Mouse (Mus musculus): Measurements from ENCODE around the gene Cux1.
A peak's percentile ranks its signal among the peaks of the same experiment; 100 is the strongest.

The Cux1 gene

DNA sequence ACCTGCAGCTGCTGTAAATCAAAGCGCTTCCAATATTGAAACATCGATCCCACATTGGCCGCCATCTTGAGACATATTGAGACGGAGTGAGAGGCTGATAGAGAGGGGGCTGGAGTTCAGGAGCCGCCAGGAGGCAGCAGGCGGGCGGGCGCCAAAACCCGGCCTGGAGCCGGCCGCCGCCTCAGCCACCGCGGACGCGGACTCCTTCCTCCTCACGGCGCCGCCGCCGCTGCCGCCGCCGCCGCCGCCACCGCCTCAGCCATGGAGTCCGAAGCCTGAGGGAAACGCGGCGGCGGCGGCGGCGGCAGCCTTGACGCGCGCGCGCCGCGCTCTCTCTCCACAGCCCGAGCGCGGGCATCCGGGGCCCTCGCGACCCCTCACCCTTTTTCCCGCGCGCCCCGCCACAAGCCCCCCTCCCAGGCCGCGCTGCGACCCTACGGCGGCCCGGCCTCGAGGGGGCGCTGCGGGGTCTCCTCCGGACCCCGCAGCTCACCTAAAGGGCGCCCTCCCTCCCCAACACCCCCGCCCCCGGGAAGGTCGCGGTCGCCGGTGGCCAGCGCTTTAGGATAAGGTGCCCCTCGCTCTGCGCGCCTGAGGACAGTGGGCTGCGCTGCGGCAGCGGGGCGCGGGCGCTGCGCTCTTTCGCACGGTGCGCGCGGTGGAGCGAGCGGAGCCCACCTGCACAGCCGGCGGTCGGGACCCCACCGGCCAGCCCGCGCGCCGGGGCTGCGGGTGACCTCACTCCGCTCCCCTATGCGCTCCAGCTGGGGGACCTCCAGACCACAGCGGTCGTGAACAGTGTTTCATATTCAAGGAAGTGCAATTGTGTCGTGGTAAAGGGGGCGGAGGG, at the start of gene Cux1:
Gene Cux1, minus strand, starts transcription at position 315 of the 850 bp plus-strand sequence.
- DNase-seq (ENCODE audit: low read depth in 1 of 2, low spot score in 2 of 2) = peak; percentile 57 to 71

GRCm38 (mm10) chr5:136612391-136612790, 45.1 kb upstream of the Cux1 start:
- no peak for DNase-seq (ENCODE audit: low read depth in 1 of 2, low spot score in 2 of 2)

- DNase-seq (ENCODE audit: low read depth in 1 of 2, low spot score in 2 of 2) = no peak
These were observed 41.6 kb upstream of the Cux1 start for GRCm38 (mm10) chr5:136608814-136609434.

GRCm38 (mm10) chr5:136605144-136605543, 37.9 kb upstream of the Cux1 start:
- DNase-seq (ENCODE audit: low read depth in 1 of 2, low spot score in 2 of 2) = no peak

- no peak for DNase-seq (ENCODE audit: low read depth in 1 of 2, low spot score in 2 of 2)
These were observed 36.1 kb upstream of the Cux1 start for GRCm38 (mm10) chr5:136603176-136603964.

- DNase-seq (ENCODE audit: low read depth in 1 of 2, low spot score in 2 of 2) = no peak
These were observed 33.2 kb upstream of the Cux1 start for GRCm38 (mm10) chr5:136600511-136600910.

DNA sequence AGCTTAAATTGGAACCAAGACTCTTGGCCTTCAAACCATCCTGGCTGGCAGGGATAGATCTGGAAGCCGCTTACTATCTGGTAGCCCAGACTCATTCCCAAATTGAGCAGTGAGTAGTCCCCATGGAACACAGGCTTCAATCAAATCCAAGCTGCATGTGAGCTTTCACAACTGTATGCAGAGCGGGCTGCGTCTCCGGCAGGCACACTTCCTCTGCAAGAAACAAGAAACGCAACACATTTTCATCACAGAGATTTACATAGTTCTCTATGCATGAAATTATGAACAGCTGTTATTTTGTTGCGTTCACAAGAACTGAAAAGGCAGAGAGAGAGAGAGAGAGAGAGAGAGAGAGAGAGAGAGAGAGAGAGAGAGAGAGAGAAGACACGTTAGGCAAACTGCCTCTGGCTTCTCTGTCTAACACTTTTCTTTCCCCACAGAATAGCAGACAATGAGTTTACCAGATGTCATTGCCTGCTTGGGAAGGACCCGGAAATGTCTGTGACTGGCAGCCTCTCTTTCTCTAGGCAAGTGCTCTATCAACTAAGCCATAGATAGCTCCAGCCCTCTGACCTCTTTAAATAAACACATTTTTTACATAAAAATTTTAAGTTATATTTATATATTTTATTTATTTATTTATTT, 27.7 kb upstream of the Cux1 start:
- no peak for DNase-seq (ENCODE audit: low read depth in 1 of 2, low spot score in 2 of 2)

- no peak for DNase-seq (ENCODE audit: low read depth in 1 of 2, low spot score in 2 of 2)
These were observed 24.7 kb upstream of the Cux1 start for GRCm38 (mm10) chr5:136591816-136592499.

DNA sequence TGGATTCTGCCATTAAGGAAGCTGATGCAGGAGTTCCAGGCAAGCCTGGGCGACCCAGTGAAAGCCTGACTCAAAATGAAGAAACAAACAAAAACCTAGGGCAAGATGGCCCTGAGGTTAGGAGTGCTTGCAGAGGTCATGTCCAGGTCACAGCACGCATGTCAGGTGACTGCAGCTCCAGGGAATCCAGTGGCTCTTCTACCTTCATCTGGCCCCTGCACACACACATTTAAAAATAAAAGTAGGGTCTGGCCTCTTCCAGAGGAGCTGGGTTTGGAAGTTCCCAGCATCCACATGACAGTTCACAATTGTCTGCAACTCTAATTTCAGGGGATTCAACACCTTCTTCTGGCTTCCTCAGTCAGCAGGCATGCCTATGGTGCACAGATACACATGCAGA, 21.7 kb upstream of the Cux1 start:
- no peak for DNase-seq (ENCODE audit: low read depth in 1 of 2, low spot score in 2 of 2)

DNA sequence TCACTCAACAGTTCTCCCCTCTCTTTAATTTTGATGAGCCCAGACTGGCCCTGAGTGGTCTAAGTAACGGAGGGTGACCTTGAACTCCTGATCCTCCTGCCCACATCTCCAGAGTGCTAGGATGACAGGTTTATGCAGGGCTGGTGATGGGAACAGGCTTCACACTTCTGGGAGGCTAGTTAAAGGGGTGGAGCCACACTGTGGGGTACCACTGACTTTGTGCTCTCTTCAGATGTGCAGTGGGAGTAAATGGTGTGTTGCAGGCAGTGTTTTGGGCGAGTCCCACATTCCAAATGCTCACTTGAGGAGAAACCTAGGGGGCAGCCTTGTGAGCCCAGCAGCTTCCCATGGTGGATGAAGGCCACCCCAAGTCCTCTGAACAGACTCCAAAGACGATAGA, 21.2 kb upstream of the Cux1 start:
- DNase-seq (ENCODE audit: low read depth in 1 of 2, low spot score in 2 of 2) = no peak

DNA sequence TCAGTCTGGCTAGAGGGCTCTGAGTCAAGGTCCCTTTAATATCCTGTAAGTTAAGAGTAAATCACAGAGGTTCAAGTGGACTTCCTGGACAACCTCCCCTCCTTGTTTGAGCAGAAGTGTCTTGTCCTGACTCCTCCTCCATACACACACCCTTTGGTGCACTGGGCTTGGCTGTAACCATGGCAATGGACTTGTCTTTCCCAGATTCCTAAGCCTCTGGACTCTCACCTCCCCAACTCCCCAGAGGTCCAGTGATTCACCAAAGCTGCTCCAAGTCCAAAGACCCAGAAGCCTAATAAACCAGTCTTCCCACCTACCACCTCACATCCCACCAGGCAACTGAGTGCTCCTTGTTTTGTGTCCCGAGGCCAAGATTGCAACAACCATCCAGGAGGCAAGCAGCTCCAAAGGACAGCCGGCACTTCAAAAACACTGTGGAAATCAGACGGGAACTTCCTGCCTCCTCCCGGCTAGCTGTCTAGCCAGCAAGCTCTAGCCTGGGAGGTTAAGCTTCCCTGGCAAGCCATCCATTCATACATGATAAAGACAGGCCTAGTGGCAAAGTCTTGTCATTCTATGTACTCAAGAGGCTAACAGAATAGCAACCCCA, 17.5 kb upstream of the Cux1 start:
- DNase-seq (ENCODE audit: low read depth in 1 of 2, low spot score in 2 of 2) = no peak

DNA sequence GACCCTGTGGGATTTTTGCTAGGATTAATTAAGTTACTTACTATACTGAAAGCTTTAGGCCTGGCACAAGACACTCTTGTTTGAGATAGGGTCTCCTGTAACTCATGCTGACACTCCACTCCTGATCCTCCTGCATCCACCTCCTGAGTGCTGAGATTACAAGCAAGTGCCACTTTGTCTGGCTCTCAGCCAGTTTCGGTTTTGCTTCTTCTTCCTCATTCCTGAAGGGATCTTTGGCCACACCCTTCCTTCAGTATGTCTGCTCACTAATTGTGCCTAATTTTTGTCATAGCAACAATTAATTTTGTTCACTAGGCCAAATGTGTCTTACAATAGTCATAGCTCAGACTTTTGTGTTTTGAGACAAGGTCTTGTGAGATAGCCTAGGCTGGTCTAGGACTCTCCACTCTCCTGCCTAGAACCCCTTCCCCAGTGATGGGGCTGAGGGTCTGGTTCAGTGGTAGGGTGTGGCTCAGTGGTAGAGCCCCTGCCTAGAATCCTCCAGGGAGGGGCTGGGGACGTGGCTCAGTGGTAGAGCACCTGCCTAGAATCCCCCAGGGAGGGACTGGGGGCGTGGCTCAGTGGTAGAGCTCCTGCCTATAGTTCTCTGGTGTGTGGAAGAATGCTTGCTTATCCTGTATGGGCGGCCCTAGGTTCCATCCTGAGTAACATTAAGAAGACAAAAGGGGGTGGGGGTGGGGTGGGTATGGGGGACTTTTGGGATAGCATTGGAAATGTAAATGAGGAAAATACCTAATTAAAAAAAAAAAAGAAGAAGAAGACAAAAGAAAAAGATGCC, 16.6 kb upstream of the Cux1 start:
- DNase-seq (ENCODE audit: low read depth in 1 of 2, low spot score in 2 of 2) = peak; percentile 61 to 62

GRCm38 (mm10) chr5:136583256-136583655, 16.0 kb upstream of the Cux1 start:
- no peak for DNase-seq (ENCODE audit: low read depth in 1 of 2, low spot score in 2 of 2)

DNA sequence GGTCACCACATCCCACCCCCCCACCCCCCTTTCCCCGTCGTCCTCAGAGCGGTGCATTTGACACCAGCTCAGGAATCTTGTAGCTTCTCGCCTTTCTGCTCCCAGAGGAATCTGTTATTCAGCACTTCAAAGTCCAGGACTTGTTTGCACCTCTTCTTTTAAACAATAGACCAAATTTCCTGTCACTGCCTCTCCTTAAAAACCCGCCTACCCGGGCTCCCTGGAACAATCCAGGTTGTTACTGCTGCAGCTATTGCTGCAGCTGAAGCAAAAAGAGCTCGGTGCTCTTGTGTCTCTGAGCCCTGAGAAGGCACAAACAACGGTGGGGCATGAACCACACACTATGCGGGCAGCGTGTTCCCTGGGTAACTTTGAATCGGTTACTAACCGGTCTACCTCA, 14.9 kb upstream of the Cux1 start:
- no peak for DNase-seq (ENCODE audit: low read depth in 1 of 2, low spot score in 2 of 2)

DNA sequence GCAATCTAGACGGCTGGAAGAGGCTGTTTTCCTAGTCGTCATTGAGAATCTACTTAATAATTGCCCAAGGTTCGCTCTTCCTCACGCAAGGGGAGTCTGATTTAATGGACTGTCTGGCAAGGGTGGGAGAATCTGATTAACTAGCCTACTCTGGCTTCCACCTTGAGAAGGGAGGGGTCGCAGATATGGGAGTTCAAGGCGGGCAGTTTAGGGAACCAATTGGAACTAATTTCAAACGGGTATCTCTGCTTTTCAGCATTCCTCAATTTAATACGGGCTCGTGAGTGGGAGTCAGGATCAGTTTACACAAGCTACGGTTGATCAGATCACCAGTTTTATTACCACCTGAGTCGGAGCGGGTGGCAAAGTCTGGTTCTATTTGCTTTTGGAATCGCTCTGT, 14.3 kb upstream of the Cux1 start:
- DNase-seq (ENCODE audit: low read depth in 1 of 2, low spot score in 2 of 2) = no peak

GRCm38 (mm10) chr5:136581166-136581565, 13.9 kb upstream of the Cux1 start:
- DNase-seq (ENCODE audit: low read depth in 1 of 2, low spot score in 2 of 2) = peak in 1 of 2 experiments; percentile 23

GRCm38 (mm10) chr5:136578201-136578600, 10.9 kb upstream of the Cux1 start:
- DNase-seq (ENCODE audit: low read depth in 1 of 2, low spot score in 2 of 2) = no peak

DNA sequence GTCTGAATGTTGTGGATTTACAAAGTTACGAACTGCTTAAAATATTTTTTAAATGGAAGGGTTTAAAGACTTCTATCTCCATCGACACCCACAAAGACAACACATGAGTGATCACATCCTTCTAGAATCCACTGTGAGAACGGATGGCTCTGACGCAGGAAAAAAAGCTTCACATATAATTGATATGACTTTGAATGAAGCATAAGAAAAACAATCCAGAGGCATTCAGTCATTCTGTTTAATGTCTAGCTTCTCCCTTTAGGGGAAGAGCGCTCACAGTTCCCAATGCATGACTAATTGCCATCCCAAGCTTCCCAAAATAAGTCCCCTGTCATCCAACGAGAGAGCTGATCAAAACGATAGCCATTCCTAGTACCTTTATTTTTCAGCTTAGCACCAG, 2.9 kb upstream of the Cux1 start:
- DNase-seq (ENCODE audit: low read depth in 1 of 2, low spot score in 2 of 2) = no peak

- DNase-seq (ENCODE audit: low read depth in 1 of 2, low spot score in 2 of 2) = peak in 1 of 2 experiments; percentile 44
These were observed 1.5 kb upstream of the Cux1 start for GRCm38 (mm10) chr5:136568776-136569175.

All from monocyte, adult 2 months (primary cell).